8 mouse cellular contexts compared by ENCODE assay signal in the genomic region with DNA sequence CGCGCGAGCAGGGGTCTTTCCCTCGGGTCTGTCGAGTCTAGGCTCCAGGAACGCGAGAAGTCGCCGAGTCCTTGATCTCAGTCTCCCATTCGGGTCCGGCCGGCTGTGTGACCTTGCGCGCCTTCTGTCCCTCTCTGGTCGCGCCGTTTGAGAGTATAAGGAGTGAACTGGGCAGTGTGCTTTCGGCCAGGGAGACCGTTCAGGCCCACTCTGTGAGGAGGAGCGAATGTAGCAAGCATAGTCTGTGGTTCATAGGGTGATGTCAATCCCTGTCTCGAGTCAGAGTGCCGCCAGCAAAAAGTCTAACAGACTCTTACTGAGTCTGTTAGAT. TPM values are rescaled to one million over a fixed set of nuclear protein-coding genes. Genes with fewer than 3 reads are reported as not detected.
DNase-seq lines count a peak whose midpoint lies in the region; ATAC-seq and TF ChIP-seq lines count a peak whose summit lies in the region.

No protein-coding gene starts in this region.

- H3K27ac ChIP-seq in heart, embryonic 13.5 days (replicated peaks): peak overlapping the region; percentile 81
- peak overlapping the region; percentile 82; the same call in 1 of the 2 replicates for H3K27ac ChIP-seq in ES-E14 (ENCODE audit: insufficient read depth, low read depth, low read length, poor library complexity, severe bottlenecking)
- H3K27ac ChIP-seq in forebrain, postnatal 0 days (ENCODE audit: low read depth, low read length): peak overlapping the region; percentile 95
- peak overlapping the region; percentile 89 for H3K27ac ChIP-seq in macrophage

- H3K27me3 ChIP-seq in heart, embryonic 13.5 days (replicated peaks): no peaks in the 10 kb centered on the region
- no peaks in the 10 kb centered on the region for H3K27me3 ChIP-seq in forebrain, postnatal 0 days (ENCODE audit: insufficient read depth, low read length)

- DNase-seq in heart, postnatal 10 days: no peak
- DNase-seq in ES-E14 (ENCODE audit: low read depth, low spot score): no peak
- no peak for DNase-seq in forebrain, postnatal 0 days
- no peak for DNase-seq in T-cell, adult 2 months (ENCODE audit: low spot score)
- no peak for DNase-seq in spleen, postnatal 14 days (ENCODE audit: low spot score in 2 of 2)
- DNase-seq in embryo, embryonic 10.5 days (ENCODE audit: low spot score): no peak

- H3K4me2 ChIP-seq in heart, embryonic 13.5 days: peak overlapping the region; percentile 76
- peak overlapping the region; percentile 59 for H3K4me2 ChIP-seq in forebrain, postnatal 0 days (ENCODE audit: low read depth)

- ATAC-seq in heart, embryonic 13.5 days (ENCODE audit: extremely low read depth, insufficient number of reproducible peaks, low FRiP score, low TSS enrichment): no peak
- 0 out of 2 replicates have a peak, but pooled peaks have one; percentile 8 for ATAC-seq in forebrain, postnatal 0 days

- intact Hi-C loops in heart, postnatal 10 days (cut with DNase I): loop anchor here (5.0 kb wide), 1 partner anchor 205 kb away; a partner anchor contains a TSS

- H3K36me3 ChIP-seq in heart, embryonic 13.5 days: peaks cover 18% of the 10 kb centered on the region
- H3K36me3 ChIP-seq in ES-E14 (ENCODE audit: control insufficient read depth, insufficient read depth, low read length, poor library complexity, severe bottlenecking) (peaks cover 4% of the 10 kb centered on the region; the same call in 1 of the 2 replicates), macrophage (ENCODE audit: inconsistent target) (peaks cover 8% of the 10 kb centered on the region; the same call in 1 of the 2 replicates)
- peaks cover 11% of the 10 kb centered on the region for H3K36me3 ChIP-seq in forebrain, postnatal 0 days (ENCODE audit: insufficient read depth)

- H3K79me2 ChIP-seq in macrophage (ENCODE audit: inconsistent target): peaks cover 30% of the 10 kb centered on the region

- H3K9me3 ChIP-seq in heart, embryonic 13.5 days: no peaks in the 10 kb centered on the region
- no peaks in the 10 kb centered on the region for H3K9me3 ChIP-seq in ES-E14 (ENCODE audit: control insufficient read depth, insufficient read depth, low read depth, low read length)
- no peaks in the 10 kb centered on the region for H3K9me3 ChIP-seq in forebrain, postnatal 0 days (ENCODE audit: low read length)

- WGBS in heart, embryonic 13.5 days: under 1% methylated on average over 22 of the region's 22 CpGs
- WGBS in forebrain, postnatal 0 days: under 1% methylated on average over 22 of the region's 22 CpGs
- WGBS in macrophage (ENCODE audit: missing documents): under 1% methylated on average over 17 of the region's 22 CpGs

- in situ Hi-C loops in ES-E14 (cut with MboI; ENCODE audit: low sequenced_read_pairs in 2 of 2, unreplicated experiment in 2 of 2): no loop called here

- peaks cover 39% of the 10 kb centered on the region for H3K4me1 ChIP-seq in heart, embryonic 13.5 days
- peaks cover 3 to 7% of the 10 kb centered on the region in 2 experiments; a peak in 3 of 4 replicates for H3K4me1 ChIP-seq in ES-E14 (ENCODE audit: control insufficient read depth in 2 of 2, insufficient read depth in 2 of 2, low read length in 2 of 2, poor library complexity in 1 of 2)
- peaks cover 25% of the 10 kb centered on the region for H3K4me1 ChIP-seq in forebrain, postnatal 0 days (ENCODE audit: insufficient read depth)

- H3K9ac ChIP-seq in heart, embryonic 13.5 days: peak overlapping the region; percentile 92
- peak overlapping the region; percentile 91 for H3K9ac ChIP-seq in ES-E14 (ENCODE audit: insufficient read depth, low read depth, low read length, poor library complexity, severe bottlenecking)
- peak overlapping the region; percentile 95 for H3K9ac ChIP-seq in forebrain, postnatal 0 days

- H3K4me3 ChIP-seq in heart, embryonic 13.5 days: peak overlapping the region; percentile 99
- H3K4me3 ChIP-seq in ES-E14 (ENCODE audit: insufficient read depth in 1 of 2, low read depth in 1 of 2, low read length in 2 of 2, poor library complexity in 1 of 2, severe bottlenecking in 1 of 2) (peak overlapping the region; percentile 84 to 91), macrophage (ENCODE audit: inconsistent target) (peak overlapping the region; percentile 96)
- H3K4me3 ChIP-seq in forebrain, postnatal 0 days (ENCODE audit: low read depth, low read length): peak overlapping the region; percentile 91

- TF ChIP-seq CTCF in forebrain, postnatal 0 days (IDR thresholded peaks at IDR 0.05; ENCODE audit: low read depth): no peak

TF ChIP-seq in ES-E14, 5 proteins besides CTCF, POLR2A, EP300 and RAD21:
- TF ChIP-seq ZC3H11A (IDR thresholded peaks at IDR 0.05; ENCODE audit: borderline replicate concordance, low read depth, low read length) (no peak), CHD2 (IDR thresholded peaks at IDR 0.05; ENCODE audit: low read depth, low read length) (peak; percentile 44; the same call in 1 of the 2 replicates), HCFC1 (IDR thresholded peaks at IDR 0.05; ENCODE audit: borderline replicate concordance, insufficient read depth, low read length) (0 out of 2 replicates have a peak, but pooled peaks have one; percentile 0), ZNF384 (IDR thresholded peaks at IDR 0.05; ENCODE audit: low read depth, low read length) (no peak), MAFK (IDR thresholded peaks at IDR 0.05; ENCODE audit: insufficient read depth, low read depth, low read length) (no peak)

RNA-seq across cellular contexts. Expression of a gene that starts 0.5 kb away (rescaled TPM):
- 123 and 136 TPM in 2 replicates for polyA plus RNA-seq in heart, embryonic 13.5 days (2015; fragmentation: Nextera tagmentation; extraction: Ambion mirVana)
- total RNA-seq in heart, postnatal 10 days (2021): 100 to 1,000 TPM in 1 of 2 experiments, 10 to 100 TPM in 1; 97.3 to 122 TPM
- 187 and 222 TPM in 2 replicates for total RNA-seq in ES-E14 (2012; rRNA removed)
- total RNA-seq in forebrain, postnatal 0 days (2014; rRNA removed): 65.9 and 85.2 TPM in 2 replicates
- polyA plus RNA-seq in forebrain, postnatal 0 days (2015; fragmentation: Nextera tagmentation; extraction: Ambion mirVana): 142 and 159 TPM in 2 replicates
- 100 to 1,000 TPM in 1 of 26 experiments, 10 to 100 TPM in 25; 33.1 to 100 (median 57.5) TPM for total RNA-seq in macrophage (2018; cell fraction: chromatin; rRNA removed)
- total RNA-seq in macrophage (2018; cell fraction: cytosol; rRNA removed): 10 to 100 TPM; 11.1 to 35.6 (median 22.8) TPM
- 10 to 100 TPM in 25 of 26 experiments, 1 to 10 TPM in 1; 8.2 to 51.2 (median 25.7) TPM for total RNA-seq in macrophage (2018; cell fraction: nucleus; rRNA removed)
- 23.5 to 46.2 TPM (median 34.0 TPM) in 3 replicates for polyA plus RNA-seq in macrophage (2018)

RNA-seq across cellular contexts. Expression of a gene that starts 0.6 kb away (rescaled TPM):
- polyA plus RNA-seq in heart, embryonic 13.5 days (2015; fragmentation: Nextera tagmentation; extraction: Ambion mirVana): 1.8 and 2.5 TPM in 2 replicates
- total RNA-seq in heart, postnatal 10 days (2021): 1 to 10 TPM; 1.3 to 1.8 TPM
- 5.1 and 8.2 TPM in 2 replicates for total RNA-seq in ES-E14 (2012; rRNA removed)
- 7.4 and 8.2 TPM in 2 replicates for total RNA-seq in forebrain, postnatal 0 days (2014; rRNA removed)
- polyA plus RNA-seq in forebrain, postnatal 0 days (2015; fragmentation: Nextera tagmentation; extraction: Ambion mirVana): 4.1 and 5.0 TPM in 2 replicates
- 10 to 100 TPM in 2 of 26 experiments, 1 to 10 TPM in 24; 1.4 to 13.1 (median 4.6) TPM for total RNA-seq in macrophage (2018; cell fraction: chromatin; rRNA removed)
- total RNA-seq in macrophage (2018; cell fraction: cytosol; rRNA removed): 1 to 10 TPM in 14 of 26 experiments, under 1 TPM in 12; 0.28 to 1.9 (median 1.2) TPM
- 1 to 10 TPM in 23 of 26 experiments, under 1 TPM in 3; 0.46 to 7.9 (median 3.2) TPM for total RNA-seq in macrophage (2018; cell fraction: nucleus; rRNA removed)
- polyA plus RNA-seq in macrophage (2018): 1.2 to 1.7 TPM (median 1.4 TPM) in 3 replicates

RNA-seq across cellular contexts. Expression of a gene that starts 46.2 kb away (rescaled TPM):
- 0.10 and 0.19 TPM in 2 replicates for polyA plus RNA-seq in heart, embryonic 13.5 days (2015; fragmentation: Nextera tagmentation; extraction: Ambion mirVana)
- under 1 TPM in 1 of 2 experiments, not detected in 1; 0.17 TPM for total RNA-seq in heart, postnatal 10 days (2021)
- total RNA-seq in ES-E14 (2012; rRNA removed): 0.45 and 1.0 TPM in 2 replicates
- not detected in 2 replicates for total RNA-seq in forebrain, postnatal 0 days (2014; rRNA removed)
- polyA plus RNA-seq in forebrain, postnatal 0 days (2015; fragmentation: Nextera tagmentation; extraction: Ambion mirVana): 0.04 TPM in 1 of 2 replicates, not detected in the other
- not detected for total RNA-seq in macrophage (2018; cell fraction: chromatin; rRNA removed)
- not detected for total RNA-seq in macrophage (2018; cell fraction: cytosol; rRNA removed)
- not detected for total RNA-seq in macrophage (2018; cell fraction: nucleus; rRNA removed)
- polyA plus RNA-seq in macrophage (2018): not detected in 3 replicates
